Mouse (Mus musculus): Measurements from ENCODE around the gene Tkt. TPM values are rescaled to one million over a fixed set of nuclear protein-coding genes. Genes with fewer than 3 reads are reported as not detected.

Tkt gene
- polyA plus RNA-seq, 1 experiment, result 53.0 TPM

GRCm38 (mm10) chr14:30594092-30594695 is 46.0 kb downstream of the Tkt start:
- no peak for TF ChIP-seq SRF (IDR thresholded peaks at IDR 0.05; ENCODE audit: control insufficient read depth, insufficient read length, low read depth)
- TF ChIP-seq CEBPB (IDR thresholded peaks at IDR 0.05; ENCODE audit: insufficient read depth, poor library complexity, severe bottlenecking), result no peak
- TF ChIP-seq POLR2AphosphoS2 (IDR thresholded peaks at IDR 0.05; ENCODE audit: insufficient read length, low read depth), result no peak
- TF ChIP-seq MYOD1 (IDR thresholded peaks at IDR 0.05; ENCODE audit: control insufficient read depth in 1 of 3, insufficient read length in 2 of 3, low read depth in 2 of 3), result no peak
- no peak for TF ChIP-seq USF1 (IDR thresholded peaks at IDR 0.05; ENCODE audit: low read depth)
- no peak for TF ChIP-seq MYOG (IDR thresholded peaks at IDR 0.05; ENCODE audit: control insufficient read depth in 1 of 3, insufficient read depth in 1 of 3, insufficient read length in 2 of 3, low read depth in 2 of 3)
- TF ChIP-seq TCF12 (IDR thresholded peaks at IDR 0.05; ENCODE audit: insufficient read depth, poor library complexity, severe bottlenecking), result no peak
- TF ChIP-seq E2F4 (IDR thresholded peaks at IDR 0.05; ENCODE audit: insufficient read depth), result no peak
- TF ChIP-seq REST (IDR thresholded peaks at IDR 0.05; ENCODE audit: insufficient read depth, insufficient read length), result no peak
- no peak for TF ChIP-seq TCF3 (IDR thresholded peaks at IDR 0.05; ENCODE audit: insufficient read length, low read depth)
- no peak for TF ChIP-seq POLR2A (IDR thresholded peaks at IDR 0.05; ENCODE audit: insufficient read length, low read depth)
- TF ChIP-seq MAX (IDR thresholded peaks at IDR 0.05; ENCODE audit: low read depth), result no peak
- Histone ChIP-seq H3K4me2 (ENCODE audit: low read depth) (no peak overlapping the region), H3K27me3 (ENCODE audit: control insufficient read depth, insufficient read depth, insufficient read length) (no peaks in the 10 kb centered on the region), H3K4me3 (no peak overlapping the region), H3K79me2 (ENCODE audit: control insufficient read depth, insufficient read depth) (no peaks in the 10 kb centered on the region), H3ac (ENCODE audit: control insufficient read depth, insufficient read length) (no peak overlapping the region), H3K36me3 (ENCODE audit: control insufficient read depth, insufficient read depth) (peaks cover 4% of the 10 kb centered on the region)

GRCm38 (mm10) chr14:30595576-30596313 is 47.6 kb downstream of the Tkt start:
- TF ChIP-seq MYOG (IDR thresholded peaks at IDR 0.05; ENCODE audit: control insufficient read depth in 1 of 3, insufficient read depth in 1 of 3, insufficient read length in 2 of 3, low read depth in 2 of 3) (no peak), POLR2AphosphoS2 (IDR thresholded peaks at IDR 0.05; ENCODE audit: insufficient read length, low read depth) (no peak), REST (IDR thresholded peaks at IDR 0.05; ENCODE audit: insufficient read depth, insufficient read length) (no peak), POLR2A (IDR thresholded peaks at IDR 0.05; ENCODE audit: insufficient read length, low read depth) (no peak), TCF12 (IDR thresholded peaks at IDR 0.05; ENCODE audit: insufficient read depth, poor library complexity, severe bottlenecking) (no peak), MYOD1 (IDR thresholded peaks at IDR 0.05; ENCODE audit: control insufficient read depth in 1 of 3, insufficient read length in 2 of 3, low read depth in 2 of 3) (no peak), USF1 (IDR thresholded peaks at IDR 0.05; ENCODE audit: low read depth) (no peak), MAX (IDR thresholded peaks at IDR 0.05; ENCODE audit: low read depth) (no peak), TCF3 (IDR thresholded peaks at IDR 0.05; ENCODE audit: insufficient read length, low read depth) (no peak), E2F4 (IDR thresholded peaks at IDR 0.05; ENCODE audit: insufficient read depth) (no peak), SRF (IDR thresholded peaks at IDR 0.05; ENCODE audit: control insufficient read depth, insufficient read length, low read depth) (no peak), CEBPB (IDR thresholded peaks at IDR 0.05; ENCODE audit: insufficient read depth, poor library complexity, severe bottlenecking) (no peak)
- no peaks in the 10 kb centered on the region for H3K27me3 ChIP-seq (ENCODE audit: control insufficient read depth, insufficient read depth, insufficient read length)
- H3K4me3 ChIP-seq, result no peak overlapping the region
- no peaks in the 10 kb centered on the region for H3K79me2 ChIP-seq (ENCODE audit: control insufficient read depth, insufficient read depth)
- no peak overlapping the region for H3K4me2 ChIP-seq (ENCODE audit: low read depth)
- no peak overlapping the region for H3ac ChIP-seq (ENCODE audit: control insufficient read depth, insufficient read length)
- H3K36me3 ChIP-seq (ENCODE audit: control insufficient read depth, insufficient read depth), result peaks cover 4% of the 10 kb centered on the region

GRCm38 (mm10) chr14:30596407-30596806 is 48.2 kb downstream of the Tkt start:
- Histone ChIP-seq H3K4me2 (ENCODE audit: low read depth) (no peak overlapping the region), H3K79me2 (ENCODE audit: control insufficient read depth, insufficient read depth) (no peaks in the 10 kb centered on the region), H3K36me3 (ENCODE audit: control insufficient read depth, insufficient read depth) (peaks cover 4% of the 10 kb centered on the region), H3K27me3 (ENCODE audit: control insufficient read depth, insufficient read depth, insufficient read length) (no peaks in the 10 kb centered on the region), H3K4me3 (no peak overlapping the region), H3ac (ENCODE audit: control insufficient read depth, insufficient read length) (no peak overlapping the region)
- TF ChIP-seq MYOD1 (IDR thresholded peaks at IDR 0.05; ENCODE audit: control insufficient read depth in 1 of 3, insufficient read length in 2 of 3, low read depth in 2 of 3) (peak in 2 of 3 experiments; percentile 58 to 83), REST (IDR thresholded peaks at IDR 0.05; ENCODE audit: insufficient read depth, insufficient read length) (no peak)

- peaks cover 4% of the 10 kb centered on the region for H3K36me3 ChIP-seq (ENCODE audit: control insufficient read depth, insufficient read depth)
- no peak overlapping the region for H3K4me3 ChIP-seq
- no peak overlapping the region for H3ac ChIP-seq (ENCODE audit: control insufficient read depth, insufficient read length)
- no peaks in the 10 kb centered on the region for H3K79me2 ChIP-seq (ENCODE audit: control insufficient read depth, insufficient read depth)
- TF ChIP-seq TCF3 (IDR thresholded peaks at IDR 0.05; ENCODE audit: insufficient read length, low read depth) (no peak), REST (IDR thresholded peaks at IDR 0.05; ENCODE audit: insufficient read depth, insufficient read length) (no peak), USF1 (IDR thresholded peaks at IDR 0.05; ENCODE audit: low read depth) (no peak), CEBPB (IDR thresholded peaks at IDR 0.05; ENCODE audit: insufficient read depth, poor library complexity, severe bottlenecking) (no peak), MYOD1 (IDR thresholded peaks at IDR 0.05; ENCODE audit: control insufficient read depth in 1 of 3, insufficient read length in 2 of 3, low read depth in 2 of 3) (no peak), E2F4 (IDR thresholded peaks at IDR 0.05; ENCODE audit: insufficient read depth) (no peak), TCF12 (IDR thresholded peaks at IDR 0.05; ENCODE audit: insufficient read depth, poor library complexity, severe bottlenecking) (no peak), POLR2A (IDR thresholded peaks at IDR 0.05; ENCODE audit: insufficient read length, low read depth) (no peak), MYOG (IDR thresholded peaks at IDR 0.05; ENCODE audit: control insufficient read depth in 1 of 3, insufficient read depth in 1 of 3, insufficient read length in 2 of 3, low read depth in 2 of 3) (no peak), SRF (IDR thresholded peaks at IDR 0.05; ENCODE audit: control insufficient read depth, insufficient read length, low read depth) (no peak), MAX (IDR thresholded peaks at IDR 0.05; ENCODE audit: low read depth) (no peak), POLR2AphosphoS2 (IDR thresholded peaks at IDR 0.05; ENCODE audit: insufficient read length, low read depth) (no peak)
- no peak overlapping the region for H3K4me2 ChIP-seq (ENCODE audit: low read depth)
- H3K27me3 ChIP-seq (ENCODE audit: control insufficient read depth, insufficient read depth, insufficient read length), result no peaks in the 10 kb centered on the region
Measured at GRCm38 (mm10) chr14:30597142-30597541, 49.0 kb downstream of the Tkt start.
